Mouse (Mus musculus): ENCODE measurements around the gene Slc5a1.

GRCm38 (mm10) chr5:33104025-33104481, at the start of gene Slc5a1:
- TF ChIP-seq CTCF (IDR thresholded peaks at IDR 0.05) = no peak
- no peak for TF ChIP-seq EP300 (IDR thresholded peaks at IDR 0.05)

All from lung, postnatal 0 days (tissue).